Mouse (Mus musculus): ENCODE measurements around the gene Slc6a6.

The Slc6a6 gene

DNA sequence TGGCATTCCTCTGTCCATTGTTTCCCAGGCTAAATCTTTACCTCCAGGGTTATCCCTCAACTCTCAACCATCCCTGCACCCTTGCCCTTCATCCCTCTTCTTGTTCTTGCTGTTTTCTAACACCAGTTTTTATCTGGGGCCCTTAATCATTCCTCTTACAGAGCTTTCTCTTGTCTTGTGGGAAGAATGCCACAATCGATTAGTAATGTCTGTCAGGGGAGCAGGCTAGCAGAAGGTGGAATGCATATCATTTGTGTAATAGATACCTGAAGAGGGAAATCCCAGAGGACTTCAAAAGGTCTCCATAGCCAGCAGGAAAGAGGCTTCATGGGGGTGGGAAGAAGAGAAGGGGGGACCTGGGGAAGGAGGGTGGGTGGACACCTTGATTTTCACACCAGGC lies 20.6 kb downstream of the Slc6a6 start:
- DNase-seq: no peak

DNA sequence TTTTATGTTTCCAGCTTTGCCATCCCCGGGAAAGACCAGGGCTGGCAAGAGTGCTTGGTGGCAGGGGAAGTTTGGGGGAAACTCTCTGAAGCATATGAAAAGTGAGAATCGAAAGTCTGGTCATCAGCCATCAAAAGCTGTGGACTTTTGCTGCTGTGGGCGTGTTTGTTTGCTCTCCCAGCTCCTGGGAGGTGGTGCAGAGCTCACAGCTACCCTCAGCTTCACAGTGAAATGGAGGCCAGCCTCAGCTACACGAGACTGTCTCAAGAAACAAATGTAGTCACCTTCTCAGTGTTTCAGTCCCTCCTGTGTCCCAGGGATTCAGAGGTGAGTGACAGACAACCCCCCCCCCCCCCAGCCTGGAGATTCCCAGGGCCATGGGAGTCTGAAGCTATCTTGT lies 21.8 kb downstream of the Slc6a6 start:
- no peak for DNase-seq

DNA sequence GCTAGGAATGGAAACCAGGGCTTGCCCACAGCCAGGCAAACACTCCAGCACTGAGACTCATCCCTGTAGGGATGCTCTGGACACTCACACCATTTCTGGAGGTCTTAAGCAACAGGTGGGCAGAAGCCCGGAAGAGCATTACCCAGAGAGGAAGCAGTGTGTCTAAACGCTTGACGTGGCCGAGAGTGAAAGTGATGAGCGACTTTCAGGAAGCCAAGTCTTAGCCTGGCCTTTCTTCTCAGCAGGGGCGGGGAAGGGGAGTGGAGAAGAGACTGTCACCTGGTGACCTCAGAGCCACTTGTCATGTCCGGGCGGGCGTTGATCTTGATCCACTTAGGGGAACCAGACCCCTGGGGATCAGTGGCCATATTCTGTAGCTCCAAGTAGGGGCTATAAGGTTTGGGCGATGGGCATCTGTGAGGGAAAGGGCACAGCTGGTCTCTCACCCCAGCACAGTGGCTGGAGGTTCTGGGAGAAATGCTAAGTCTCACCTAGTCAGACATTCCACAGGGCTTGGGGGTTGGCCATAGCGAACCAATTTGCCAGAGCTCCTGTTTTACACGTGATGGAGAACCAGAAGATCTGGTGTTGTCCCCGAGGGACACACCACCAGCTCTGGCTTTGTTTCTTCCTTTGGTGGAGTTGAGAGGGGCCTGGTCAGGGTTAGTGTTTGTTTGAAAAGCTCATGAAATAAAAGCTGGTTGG lies 22.4 kb downstream of the Slc6a6 start:
- DNase-seq: no peak

DNA sequence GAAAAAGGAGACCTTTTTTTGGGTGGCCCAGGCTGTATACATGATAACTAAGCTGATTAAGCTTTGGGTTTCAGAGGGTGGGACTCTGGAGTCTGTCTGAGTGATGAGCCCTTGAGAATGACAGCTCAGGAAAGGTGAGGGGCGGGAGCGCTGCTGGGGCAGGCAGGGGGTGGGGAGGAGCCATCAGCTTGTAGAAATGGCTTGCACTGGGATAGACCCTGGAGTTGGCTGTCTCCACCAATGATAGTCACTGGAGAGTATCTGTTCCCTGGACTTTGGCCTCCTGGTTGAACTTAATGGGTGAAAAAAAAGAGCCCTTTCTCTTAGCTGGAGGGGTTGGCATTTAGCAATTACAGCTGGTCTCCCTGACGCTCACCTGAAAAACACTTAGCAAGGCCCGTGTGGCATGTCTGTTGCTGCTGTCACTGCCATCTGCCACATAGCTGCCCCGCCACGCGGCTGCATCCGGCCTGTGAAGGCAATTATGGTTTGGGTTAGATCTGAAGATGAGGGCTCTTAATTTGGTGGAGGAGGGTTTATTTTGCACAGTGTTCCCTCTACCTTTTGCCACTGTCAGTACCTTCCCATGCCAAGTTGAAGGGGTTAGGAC lies 23.5 kb downstream of the Slc6a6 start:
- no peak for DNase-seq

DNA sequence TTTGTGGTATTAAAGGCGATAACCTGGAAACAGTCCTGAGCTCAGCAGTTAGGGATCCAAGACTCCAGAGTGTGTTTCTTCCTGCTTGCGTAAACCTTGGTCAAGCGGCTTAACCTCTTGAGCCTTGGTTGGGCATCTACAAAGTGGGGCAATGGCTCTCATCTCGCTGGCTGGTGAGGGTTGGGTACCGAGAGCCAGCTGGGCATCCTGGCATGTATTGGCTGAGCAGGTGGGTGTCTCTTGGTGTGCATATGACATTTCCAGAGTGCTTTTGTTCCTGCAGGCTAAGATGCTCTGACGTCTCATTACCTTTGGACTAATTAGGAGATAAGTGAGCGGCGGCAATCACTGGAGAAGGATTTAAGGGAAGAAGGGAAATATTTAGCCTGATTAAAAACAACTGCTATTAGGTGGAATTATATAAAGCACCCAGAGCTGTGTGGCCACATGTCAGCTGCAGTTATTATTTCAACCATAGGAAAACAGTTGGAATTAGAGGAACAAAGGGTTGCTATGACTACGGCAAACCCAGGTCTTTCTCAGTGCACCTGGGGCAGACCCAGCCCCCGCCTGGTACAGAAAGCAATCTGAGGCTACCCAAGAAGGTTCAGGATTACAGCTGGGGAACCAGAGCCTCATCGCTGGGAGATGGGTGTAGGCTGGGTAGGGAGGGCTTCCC lies 24.2 kb downstream of the Slc6a6 start:
- DNase-seq: no peak

DNA sequence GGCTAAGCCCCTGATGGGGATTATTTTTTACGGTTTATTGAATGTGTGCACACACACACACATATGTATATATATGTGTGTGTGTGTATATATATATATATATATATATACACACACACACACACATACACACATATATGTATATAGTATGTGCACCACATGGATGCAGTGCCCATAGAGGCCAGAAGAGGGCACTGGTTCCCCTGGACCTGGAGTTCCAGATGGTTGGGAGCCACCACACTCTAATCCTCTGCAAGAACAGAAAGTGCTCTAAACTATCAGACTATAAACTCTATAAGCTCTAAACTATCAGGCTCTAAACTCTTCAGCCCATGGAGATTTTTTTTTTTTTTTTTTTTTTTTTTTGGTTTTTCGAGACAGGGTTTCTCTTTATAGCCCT lies 25.1 kb downstream of the Slc6a6 start:
- no peak for DNase-seq

DNA sequence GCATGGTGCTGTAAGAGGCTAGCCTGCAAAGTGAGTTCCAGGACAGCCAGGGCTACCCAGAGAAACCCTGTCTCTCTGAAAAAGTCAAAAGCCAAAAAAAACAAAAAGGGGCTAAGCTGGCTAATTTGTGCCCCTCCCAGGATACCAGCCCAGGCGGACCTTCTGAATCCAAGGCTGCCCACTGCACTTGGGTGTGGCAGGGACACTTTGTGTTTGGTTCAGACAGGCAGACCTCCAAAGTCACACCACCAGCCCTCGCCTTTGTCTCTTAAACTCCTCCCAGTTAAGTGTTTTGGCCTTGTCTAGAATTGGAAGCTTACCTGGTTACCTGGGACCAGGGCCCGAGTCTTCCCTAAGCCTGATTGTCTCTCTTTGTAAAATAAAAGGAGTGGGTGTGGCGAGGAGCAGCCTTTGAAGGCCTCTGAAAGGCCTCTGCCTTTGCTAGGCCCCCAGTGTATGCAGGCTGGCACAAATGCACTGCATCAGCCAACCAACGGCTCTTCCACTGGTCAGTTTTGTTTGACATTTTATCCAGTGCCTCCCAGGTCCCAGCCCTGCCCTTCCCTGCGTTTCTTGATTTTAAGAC lies 26.6 kb downstream of the Slc6a6 start:
- no peak for DNase-seq

DNA sequence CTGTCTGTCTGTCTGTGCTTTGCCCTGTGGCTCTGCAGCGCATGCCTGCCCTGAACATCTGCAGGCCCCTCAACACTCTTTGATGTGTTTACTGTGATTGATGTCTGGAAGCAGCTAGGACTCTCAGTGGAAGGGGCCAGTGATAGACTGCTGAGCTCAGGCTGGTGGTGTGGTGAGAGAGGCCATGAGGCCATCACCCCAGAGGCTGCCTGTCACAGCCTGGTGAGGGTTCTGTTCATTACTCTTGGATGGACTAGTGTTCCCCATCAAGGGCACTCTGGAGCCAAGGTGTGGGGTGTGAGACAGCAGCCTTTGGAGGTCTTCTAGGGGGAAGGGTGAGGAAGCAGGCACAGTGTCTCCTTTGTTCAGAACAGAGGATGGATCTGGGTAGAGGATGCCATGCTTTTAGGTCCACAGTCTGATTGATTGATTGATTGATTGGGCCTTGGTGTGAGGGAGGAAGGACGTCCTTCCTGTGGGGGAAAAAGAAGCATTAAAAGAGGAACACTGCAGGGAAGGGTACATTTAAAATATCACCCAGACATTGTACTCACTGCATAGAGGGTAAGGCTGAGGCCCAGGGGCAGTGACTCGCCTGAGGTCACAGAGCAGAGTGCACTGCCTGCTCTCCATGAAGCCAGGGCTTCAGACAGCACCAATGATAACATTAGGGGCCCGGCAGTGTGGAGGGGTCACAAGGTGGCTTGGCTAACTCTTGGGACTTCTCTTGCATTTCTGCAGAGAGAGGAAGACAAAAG lies 28.4 kb downstream of the Slc6a6 start:
- no peak for DNase-seq

DNA sequence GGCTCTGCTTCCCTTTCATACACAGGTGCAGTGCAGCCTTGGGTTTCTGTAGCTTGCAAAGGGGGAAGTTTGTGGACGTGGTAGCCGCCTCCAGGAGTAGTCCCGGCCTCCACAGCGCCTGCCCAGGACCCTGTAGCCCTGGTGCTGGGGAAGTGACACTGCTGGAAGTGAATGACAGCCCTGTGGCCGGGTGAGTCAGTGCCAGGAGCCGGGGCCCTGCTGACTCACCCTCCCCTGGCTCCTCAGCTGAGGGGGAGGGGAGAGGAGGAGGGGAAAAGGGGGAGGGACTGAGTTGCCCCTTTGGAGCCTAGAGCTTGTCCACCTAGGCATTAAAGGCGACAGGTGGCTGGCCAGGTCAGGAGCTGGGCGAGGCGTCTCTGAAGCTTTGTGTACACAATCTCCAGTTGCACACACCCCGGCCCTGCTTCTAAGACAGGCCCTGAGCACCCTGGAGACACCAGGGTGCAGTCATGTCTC lies 29.0 kb downstream of the Slc6a6 start:
- DNase-seq: no peak

DNA sequence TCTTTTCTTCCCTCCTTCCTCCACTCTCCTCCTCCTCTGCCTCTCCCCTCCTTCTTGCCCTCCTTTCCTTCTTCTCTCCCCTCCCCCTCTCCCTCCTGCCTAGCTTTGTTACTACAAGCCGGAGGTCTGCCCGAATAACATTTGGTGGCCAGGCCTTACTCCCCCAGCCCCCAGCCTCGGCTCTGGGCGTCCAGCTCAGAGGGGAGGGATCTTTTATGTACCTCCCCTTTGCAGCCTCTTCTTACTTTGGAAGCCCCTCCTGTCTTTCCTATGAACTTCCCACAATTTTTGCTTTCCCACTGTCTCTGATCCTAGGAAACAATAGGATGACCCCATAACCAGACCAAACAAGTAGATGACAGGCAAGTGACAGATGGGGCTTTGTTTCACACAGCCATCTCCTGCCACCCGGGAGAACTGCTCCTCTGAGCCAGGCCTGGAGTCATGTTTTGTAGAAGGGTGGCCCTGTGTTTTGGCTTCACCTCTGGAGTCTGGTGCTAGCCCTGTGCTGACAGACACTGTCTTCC lies 29.6 kb downstream of the Slc6a6 start:
- no peak for DNase-seq

DNA sequence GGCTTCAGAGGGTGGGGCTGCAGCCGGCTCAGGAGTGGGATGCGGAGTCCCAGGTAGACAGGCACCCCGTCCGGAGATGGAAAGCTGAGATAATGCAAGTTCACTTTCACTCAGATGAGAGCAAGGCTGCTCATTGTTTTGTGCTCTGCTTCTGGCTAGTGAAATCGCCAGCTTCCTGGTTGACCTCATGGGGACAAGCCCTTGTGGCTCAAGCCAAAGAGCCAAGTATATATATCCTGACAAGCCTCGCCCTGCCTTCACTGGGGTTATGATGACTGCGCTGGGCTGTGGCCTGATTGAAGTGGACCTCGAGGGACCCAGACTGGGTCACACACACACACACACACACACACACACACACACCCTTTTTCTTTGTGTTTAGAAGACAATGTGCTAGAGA lies 31.2 kb downstream of the Slc6a6 start:
- DNase-seq: no peak

DNA sequence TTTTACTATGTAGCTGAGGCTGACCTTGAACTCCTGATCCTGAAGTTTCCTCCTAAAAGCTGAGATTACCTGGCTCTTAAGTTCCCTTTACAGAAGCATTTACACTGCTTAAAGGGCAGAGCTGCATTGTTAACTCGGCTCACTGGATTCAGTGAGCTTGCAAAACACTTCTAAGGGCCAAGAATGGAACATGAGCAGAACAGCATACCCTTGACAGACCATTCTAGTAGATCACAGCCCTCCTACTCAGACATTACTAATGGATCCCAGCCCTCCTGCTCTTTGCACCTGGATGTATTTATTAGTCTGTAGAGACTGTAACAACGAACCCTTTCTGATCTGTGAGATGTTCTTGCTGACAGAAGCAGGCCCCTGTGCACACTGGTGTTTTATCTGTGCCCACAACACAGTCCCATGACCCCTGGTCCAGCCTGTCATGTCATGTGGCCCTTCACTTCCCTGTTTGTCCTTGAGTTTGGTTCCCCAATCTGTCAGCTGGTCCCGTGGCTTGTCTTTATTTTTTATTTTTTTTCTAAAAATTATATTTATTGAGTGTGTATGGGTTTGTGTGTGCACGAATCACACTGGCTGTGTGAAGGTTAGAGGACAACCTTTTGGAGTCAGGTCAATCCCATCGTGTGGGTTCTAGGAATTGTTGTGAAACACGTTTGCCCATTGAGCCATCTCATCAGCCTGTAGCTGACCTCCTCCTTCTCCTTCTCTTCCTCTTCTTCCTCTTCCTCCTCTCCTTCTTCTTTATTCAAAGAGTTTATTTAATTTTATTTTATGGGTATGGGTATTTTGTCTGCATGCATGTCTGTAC lies 32.3 kb downstream of the Slc6a6 start:
- no peak for DNase-seq

DNA sequence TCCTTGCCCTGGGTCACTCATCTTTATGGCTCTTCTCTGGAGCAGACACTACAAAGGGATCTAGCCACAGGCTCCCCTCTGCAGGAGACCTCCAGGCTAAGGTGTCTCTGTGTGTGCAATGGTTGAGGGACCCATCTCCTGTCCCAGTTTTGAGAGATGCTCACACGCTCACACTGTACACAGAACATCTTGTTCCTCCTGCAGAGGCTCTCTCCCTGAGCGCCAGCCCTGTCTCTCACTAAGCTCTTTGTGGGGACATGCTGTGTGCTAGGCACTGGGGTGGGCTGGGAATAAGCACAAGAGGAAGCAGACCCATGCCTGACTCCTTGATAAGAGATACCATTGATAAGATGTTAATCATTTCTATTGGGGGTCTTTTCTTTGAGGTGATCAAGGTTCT lies 34.2 kb downstream of the Slc6a6 start:
- DNase-seq: no peak

DNA sequence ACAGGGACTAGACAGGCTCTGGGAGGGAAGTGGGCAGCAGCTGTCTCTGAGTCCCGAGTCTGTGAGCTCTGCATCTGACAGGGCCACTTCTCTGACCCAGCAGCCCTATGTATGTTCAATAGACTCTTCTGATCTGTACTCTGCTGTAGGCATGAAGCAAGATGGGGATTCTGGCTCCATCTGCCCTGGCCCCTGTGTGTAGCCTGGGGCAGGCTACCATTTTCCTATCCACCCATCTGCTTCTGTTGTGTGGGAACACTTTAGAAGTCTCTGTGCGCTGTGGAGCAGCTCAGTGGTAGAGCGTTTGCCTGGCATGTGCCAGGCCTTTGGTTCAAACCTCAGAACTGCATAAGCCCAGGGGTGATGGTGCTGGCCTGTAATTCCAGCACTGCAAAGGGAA lies 34.8 kb downstream of the Slc6a6 start:
- DNase-seq: no peak

DNA sequence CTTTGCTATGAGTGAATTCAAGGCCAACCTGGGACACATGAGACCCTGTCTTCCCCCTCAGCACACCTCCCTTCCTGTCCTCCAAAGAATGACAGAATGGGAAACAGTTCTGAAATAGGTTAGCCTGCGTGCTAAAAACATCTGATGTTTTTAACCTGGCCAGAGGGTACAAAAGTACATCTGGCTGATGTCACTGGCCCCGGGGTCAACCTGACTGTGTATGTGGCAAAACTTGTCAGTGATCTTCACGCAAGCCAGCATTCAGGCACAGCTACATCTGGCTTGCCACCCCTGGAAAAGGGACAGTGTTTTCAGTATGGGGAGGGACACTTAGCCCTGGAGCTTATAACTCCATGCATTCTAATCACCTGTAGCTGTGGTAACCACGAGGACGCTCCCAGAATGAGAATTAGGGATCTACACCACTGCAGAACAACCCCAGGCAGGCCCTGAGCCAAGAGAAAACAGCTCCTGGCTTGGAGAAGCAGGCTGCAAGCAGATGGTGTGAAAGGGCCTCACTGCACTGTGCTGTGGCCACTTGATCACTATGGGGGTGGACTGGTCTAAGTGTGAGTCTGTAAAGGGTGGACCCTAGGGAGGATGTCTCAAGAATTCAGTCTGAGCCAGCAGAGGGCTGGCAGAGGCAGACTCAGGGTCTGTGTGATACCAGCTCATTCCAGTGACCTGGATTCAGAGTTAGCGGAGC lies 35.3 kb downstream of the Slc6a6 start:
- peak; percentile 47 for DNase-seq

DNA sequence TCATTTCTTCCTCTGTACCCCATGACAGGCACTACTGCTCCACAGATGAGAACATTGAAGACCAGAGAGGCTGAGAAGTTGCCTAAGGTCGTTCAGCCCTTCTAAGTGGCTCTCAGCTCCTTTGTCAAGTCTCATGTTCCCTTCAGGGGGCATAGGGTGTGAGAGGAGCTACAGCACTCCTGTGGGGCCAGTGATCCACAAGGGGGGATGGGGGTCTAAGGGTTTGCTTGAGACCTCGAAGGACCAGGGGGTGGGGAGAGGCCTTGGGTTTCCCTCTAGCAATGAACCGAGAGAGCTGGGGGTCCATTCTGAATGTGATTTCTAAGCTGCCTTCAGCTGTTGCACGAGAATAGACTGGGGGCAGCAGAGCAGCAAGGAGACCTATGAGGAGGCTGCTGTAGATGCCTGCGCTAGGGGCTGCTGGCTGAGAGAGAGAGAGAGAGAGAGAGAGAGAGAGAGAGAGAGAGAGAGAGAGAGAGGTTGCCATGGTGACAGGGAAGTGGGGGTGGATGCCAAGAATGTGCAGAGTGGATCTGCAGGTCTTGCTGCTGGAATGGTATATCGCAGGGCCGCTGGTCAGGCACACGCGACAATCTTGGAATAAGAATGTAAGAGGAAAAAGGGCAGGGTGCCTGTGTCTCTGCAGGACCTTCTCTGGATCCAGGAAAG lies 36.1 kb downstream of the Slc6a6 start:
- no peak for DNase-seq

DNA sequence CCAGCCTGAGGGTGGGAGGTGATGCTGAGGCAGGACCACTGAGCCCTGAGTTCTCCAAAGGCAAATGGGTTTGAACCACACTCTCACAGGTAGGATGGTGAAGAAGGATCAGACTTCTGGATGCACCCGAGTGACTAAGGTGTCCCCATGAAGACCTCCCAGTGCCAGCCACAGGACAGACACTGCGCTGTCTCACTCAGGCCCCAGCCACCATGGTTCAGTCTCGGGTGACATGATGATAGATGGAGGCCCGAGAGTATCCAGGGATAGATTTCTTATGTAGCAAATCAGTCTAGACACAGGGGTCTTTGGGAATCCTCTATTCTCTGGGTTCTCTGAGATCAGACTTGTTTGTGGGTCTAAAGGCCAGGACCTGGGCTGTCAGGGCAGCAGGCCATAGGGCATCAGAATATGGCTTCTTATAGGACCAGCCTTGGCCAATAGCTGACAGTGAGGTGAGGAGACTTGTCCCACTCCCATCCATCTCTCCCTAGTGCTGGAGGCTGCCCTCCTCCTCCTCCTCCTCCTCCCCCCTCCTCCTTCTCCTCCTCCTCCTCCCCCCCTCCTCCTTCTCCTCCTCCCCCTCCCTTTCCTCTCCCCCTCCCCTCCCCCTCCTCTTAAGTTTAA lies 36.8 kb downstream of the Slc6a6 start:
- no peak for DNase-seq

DNA sequence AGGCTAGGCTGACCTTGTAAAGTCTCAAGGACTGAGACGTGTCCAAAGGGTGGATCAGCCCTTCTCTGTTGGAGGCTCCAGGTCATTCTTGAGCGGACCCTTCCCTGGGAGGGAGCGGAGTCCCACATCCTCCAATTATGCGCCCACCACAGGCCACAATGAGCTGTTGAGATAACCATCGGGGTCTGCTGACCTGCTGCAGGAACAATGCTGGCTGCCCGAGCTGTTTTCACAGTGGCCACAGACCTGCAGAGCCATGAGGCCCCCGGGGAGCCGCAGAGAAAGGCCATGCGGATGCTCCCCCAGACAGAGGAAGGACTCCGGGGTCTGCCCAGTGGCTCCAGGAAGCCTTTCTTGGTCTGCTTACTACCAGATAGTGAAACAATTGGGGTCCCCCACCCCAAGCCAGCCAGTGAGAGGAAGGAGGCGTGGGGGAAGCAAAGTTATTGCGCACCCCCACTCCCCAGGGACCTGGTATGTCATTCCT lies 37.4 kb downstream of the Slc6a6 start:
- DNase-seq: no peak

DNA sequence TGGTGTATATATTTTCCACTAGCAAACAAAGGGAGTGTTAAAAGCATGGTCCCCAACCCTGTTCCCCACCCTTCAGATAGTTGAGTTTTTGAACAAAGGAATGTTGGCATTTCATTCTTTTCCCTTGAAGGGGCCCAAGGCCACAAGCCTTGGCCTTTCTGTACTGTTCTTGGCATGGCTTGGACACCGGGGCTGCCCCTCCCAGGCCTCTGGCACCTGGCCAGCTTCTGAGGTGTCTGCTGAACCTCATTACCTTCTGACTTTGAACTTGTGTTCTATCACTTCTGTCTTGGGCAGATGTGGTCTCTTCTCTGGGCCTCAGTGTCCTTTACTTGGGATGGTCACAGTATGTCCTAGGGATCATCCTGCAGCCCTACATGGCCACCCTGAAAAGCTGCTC lies 43.5 kb downstream of the Slc6a6 start:
- no peak for DNase-seq

All from cerebellum, adult 9-10 months (tissue).